Mouse (Mus musculus): ENCODE results near the gene Gdpgp1.

The Gdpgp1 gene

GRCm38 (mm10) chr7:80221179-80221750 is 11.4 kb upstream of the Gdpgp1 start:
- DNase-seq (ENCODE audit: low read depth, low spot score): no peak

GRCm38 (mm10) chr7:80227065-80227464 is 5.6 kb upstream of the Gdpgp1 start:
- no peak for DNase-seq (ENCODE audit: low read depth, low spot score)

GRCm38 (mm10) chr7:80230196-80230595 is 2.5 kb upstream of the Gdpgp1 start:
- DNase-seq (ENCODE audit: low read depth, low spot score): no peak

GRCm38 (mm10) chr7:80231971-80232488 is 635 bp upstream of the Gdpgp1 start:
- DNase-seq (ENCODE audit: low read depth, low spot score): no peak

GRCm38 (mm10) chr7:80233799-80234198 is 1.1 kb downstream of the Gdpgp1 start:
- no peak for DNase-seq (ENCODE audit: low read depth, low spot score)

- no peak for DNase-seq (ENCODE audit: low read depth, low spot score)
Measured at GRCm38 (mm10) chr7:80238542-80238941, 5.9 kb downstream of the Gdpgp1 start.

- no peak for DNase-seq (ENCODE audit: low read depth, low spot score)
Measured at GRCm38 (mm10) chr7:80241661-80242060, 9.0 kb downstream of the Gdpgp1 start.

- no peak for DNase-seq (ENCODE audit: low read depth, low spot score)
Measured at GRCm38 (mm10) chr7:80244851-80245250, 12.2 kb downstream of the Gdpgp1 start.

GRCm38 (mm10) chr7:80246148-80246721 is 13.6 kb downstream of the Gdpgp1 start, which contains the start of gene Ttll13:
TSS of gene Ttll13 (plus strand) at chr7:80246376.
- peak; percentile 96 for DNase-seq (ENCODE audit: low read depth, low spot score)

GRCm38 (mm10) chr7:80246859-80247258 is 14.2 kb downstream of the Gdpgp1 start:
- DNase-seq (ENCODE audit: low read depth, low spot score): no peak

- no peak for DNase-seq (ENCODE audit: low read depth, low spot score)
Measured at GRCm38 (mm10) chr7:80252437-80252836, 19.8 kb downstream of the Gdpgp1 start.

- DNase-seq (ENCODE audit: low read depth, low spot score): no peak
Measured at GRCm38 (mm10) chr7:80252886-80253285, 20.2 kb downstream of the Gdpgp1 start.

GRCm38 (mm10) chr7:80255981-80256380 is 23.3 kb downstream of the Gdpgp1 start:
- no peak for DNase-seq (ENCODE audit: low read depth, low spot score)

- no peak for DNase-seq (ENCODE audit: low read depth, low spot score)
Measured at GRCm38 (mm10) chr7:80257706-80258105, 25.0 kb downstream of the Gdpgp1 start.

- DNase-seq (ENCODE audit: low read depth, low spot score): peak; percentile 73
Measured at GRCm38 (mm10) chr7:80260625-80261371, 28.1 kb downstream of the Gdpgp1 start, which contains the start of gene Ngrn. TSS of gene Ngrn (plus strand) at chr7:80261215.

GRCm38 (mm10) chr7:80261372-80261990 is 28.8 kb downstream of the Gdpgp1 start:
- DNase-seq (ENCODE audit: low read depth, low spot score): no peak

- no peak for DNase-seq (ENCODE audit: low read depth, low spot score)
Measured at GRCm38 (mm10) chr7:80264606-80265005, 31.9 kb downstream of the Gdpgp1 start.

GRCm38 (mm10) chr7:80267764-80268163 is 35.1 kb downstream of the Gdpgp1 start:
- no peak for DNase-seq (ENCODE audit: low read depth, low spot score)

- peak; percentile 82 for DNase-seq (ENCODE audit: low read depth, low spot score)
Measured at GRCm38 (mm10) chr7:80268897-80269750, 36.5 kb downstream of the Gdpgp1 start, which contains the start of gene Vps33b. TSS of gene Vps33b (plus strand) at chr7:80269649.

GRCm38 (mm10) chr7:80269751-80270255 is 37.1 kb downstream of the Gdpgp1 start:
- DNase-seq (ENCODE audit: low read depth, low spot score): no peak

GRCm38 (mm10) chr7:80273456-80273855 is 40.8 kb downstream of the Gdpgp1 start:
- no peak for DNase-seq (ENCODE audit: low read depth, low spot score)

All from skeletal muscle tissue, adult 2 months (tissue).